Mouse (Mus musculus): ENCODE measurements around the gene Fam167b. TPM values are rescaled to one million over a fixed set of nuclear protein-coding genes. Genes with fewer than 3 reads are reported as not detected.

Fam167b gene
- polyA plus RNA-seq, 1 experiment from 2014 or later, result 0.26 TPM

DNA sequence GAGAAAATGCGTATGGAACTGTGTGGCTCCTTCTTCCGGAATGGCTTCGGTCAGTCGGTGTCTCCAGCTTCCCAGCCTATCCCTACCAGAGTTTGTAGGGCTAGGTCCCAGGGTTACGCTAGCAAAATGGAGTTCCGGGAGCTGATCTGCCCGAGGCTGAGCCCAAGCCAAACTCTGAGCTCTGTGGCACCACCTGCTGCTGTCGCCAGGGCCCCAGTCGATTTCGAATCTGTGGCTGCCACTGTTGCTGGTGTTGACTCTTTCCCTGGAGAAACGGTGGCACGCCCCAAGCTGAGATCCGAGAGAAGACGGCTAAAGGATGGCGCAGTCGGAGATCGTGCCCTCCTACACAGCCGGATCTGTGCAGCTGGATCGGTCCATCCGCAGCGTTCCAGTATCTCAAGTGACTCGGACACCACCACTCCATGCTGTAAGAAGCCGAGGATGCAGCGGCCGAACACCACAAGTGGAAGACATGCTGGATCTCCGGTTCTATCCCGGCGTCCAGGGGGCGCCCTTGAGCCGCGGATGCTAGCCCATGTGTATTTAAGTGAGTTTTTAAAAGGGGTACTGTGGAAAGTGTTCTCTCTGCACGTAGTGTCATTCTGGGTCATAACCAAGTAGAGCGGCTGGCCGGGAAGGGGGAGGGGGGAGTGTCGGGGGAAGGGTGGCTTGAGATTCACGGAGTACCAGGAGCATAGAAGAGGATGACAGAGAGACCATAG is 6.7 kb upstream of the Fam167b start:
- no peak overlapping the region for H3K27ac ChIP-seq (ENCODE audit: low read length)
- 3% methylated on average over 36 of the region's 36 CpGs for WGBS
- peak overlapping the region; percentile 60 for H3K4me2 ChIP-seq (ENCODE audit: low read length)
- H3K36me3 ChIP-seq (ENCODE audit: control insufficient read depth, insufficient read depth, low read length), result no peaks in the 10 kb centered on the region
- H3K27me3 ChIP-seq (ENCODE audit: control insufficient read depth, insufficient read depth, low read depth, low read length), result no peaks in the 10 kb centered on the region
- H3K9ac ChIP-seq (ENCODE audit: low read depth, low read length), result peak overlapping the region; percentile 27; the same call in 1 of the 2 replicates
- H3K9me3 ChIP-seq (replicated peaks; ENCODE audit: control insufficient read depth, low read length, poor library complexity, severe bottlenecking), result no peaks in the 10 kb centered on the region
- H3K4me3 ChIP-seq (ENCODE audit: low read depth, low read length), result peak overlapping the region; percentile 33
- ATAC-seq, result 0 out of 2 replicates have a peak, but pooled peaks have one; percentile 51
- peaks cover 2% of the 10 kb centered on the region; the same call in 1 of the 2 replicates for H3K4me1 ChIP-seq (ENCODE audit: control insufficient read depth, insufficient read depth, low read length)

DNA sequence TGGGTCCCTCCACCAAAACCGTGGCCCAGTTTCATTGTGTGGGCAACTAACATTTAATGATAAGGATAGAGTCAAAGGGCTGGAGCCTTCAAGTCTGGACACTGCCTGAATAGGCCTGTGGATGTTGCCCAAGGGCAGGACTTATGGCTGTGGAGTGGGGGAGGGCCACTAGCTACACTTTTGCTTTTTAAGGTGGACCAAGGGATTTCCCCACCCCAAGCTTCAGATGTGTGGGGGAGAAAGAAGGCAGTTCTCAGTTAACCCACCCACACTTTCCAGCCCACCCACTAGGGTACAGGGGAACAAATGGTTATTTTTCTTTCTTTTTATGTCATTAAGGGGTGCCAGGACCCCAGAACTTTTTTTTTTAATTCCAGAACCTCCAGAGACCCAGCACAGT is 6.0 kb upstream of the Fam167b start:
- Histone ChIP-seq H3K9ac (ENCODE audit: low read depth, low read length) (no peak overlapping the region), H3K36me3 (ENCODE audit: control insufficient read depth, insufficient read depth, low read length) (no peaks in the 10 kb centered on the region), H3K4me3 (ENCODE audit: low read depth, low read length) (no peak overlapping the region), H3K9me3 (replicated peaks; ENCODE audit: control insufficient read depth, low read length, poor library complexity, severe bottlenecking) (no peaks in the 10 kb centered on the region), H3K27me3 (ENCODE audit: control insufficient read depth, insufficient read depth, low read depth, low read length) (no peaks in the 10 kb centered on the region), H3K4me2 (ENCODE audit: low read length) (no peak overlapping the region), H3K4me1 (ENCODE audit: control insufficient read depth, insufficient read depth, low read length) (peaks cover 2% of the 10 kb centered on the region; the same call in 1 of the 2 replicates), H3K27ac (ENCODE audit: low read length) (no peak overlapping the region)
- ATAC-seq, result no peak
- 76% methylated on average over 1 of the region's 1 CpGs for WGBS

DNA sequence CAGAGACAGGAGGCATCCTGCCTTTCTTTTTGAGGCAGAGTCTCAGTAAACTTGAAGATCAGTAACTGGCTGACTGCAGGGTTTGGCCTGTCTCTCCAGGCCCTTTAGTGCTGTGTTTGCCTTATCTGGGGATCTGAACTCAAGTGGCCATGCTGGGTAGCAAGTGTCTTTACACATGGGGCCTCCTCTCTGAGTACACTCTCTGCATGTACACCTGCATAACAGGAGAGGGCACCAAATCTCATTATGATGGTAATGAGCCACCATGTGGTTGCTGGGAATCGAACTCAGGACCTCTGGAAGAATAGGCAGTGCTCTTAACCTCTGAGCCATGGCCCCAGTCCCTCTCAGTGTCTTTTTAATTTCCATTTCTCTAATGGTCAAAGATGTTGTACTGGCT is 3.9 kb upstream of the Fam167b start:
- WGBS, result 76% methylated on average over 1 of the region's 1 CpGs

DNA sequence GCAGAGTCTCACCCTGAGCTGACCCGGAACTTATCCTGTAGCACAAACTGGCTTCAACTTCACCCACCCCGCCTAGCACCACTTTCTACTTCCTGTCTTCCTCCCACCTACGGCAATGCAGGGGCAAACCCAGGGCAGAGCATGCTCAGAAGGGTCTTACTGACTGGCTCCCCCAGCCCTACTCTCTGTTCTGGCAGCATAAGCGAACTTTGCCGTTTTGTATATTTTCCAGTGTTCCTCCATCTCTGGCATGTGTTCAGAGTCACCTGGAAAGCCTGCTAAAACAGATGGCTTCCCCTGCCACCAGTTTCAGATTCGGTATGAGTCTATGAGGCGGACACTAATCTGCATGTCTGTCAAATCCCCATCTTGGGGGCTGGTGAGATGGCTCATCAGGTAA is 2.0 kb upstream of the Fam167b start:
- Histone ChIP-seq H3K27ac (ENCODE audit: low read length) (no peak overlapping the region), H3K4me3 (ENCODE audit: low read depth, low read length) (no peak overlapping the region), H3K4me2 (ENCODE audit: low read length) (no peak overlapping the region), H3K4me1 (ENCODE audit: control insufficient read depth, insufficient read depth, low read length) (peaks cover 2% of the 10 kb centered on the region; the same call in 1 of the 2 replicates), H3K9me3 (replicated peaks; ENCODE audit: control insufficient read depth, low read length, poor library complexity, severe bottlenecking) (no peaks in the 10 kb centered on the region), H3K36me3 (ENCODE audit: control insufficient read depth, insufficient read depth, low read length) (no peaks in the 10 kb centered on the region), H3K27me3 (ENCODE audit: control insufficient read depth, insufficient read depth, low read depth, low read length) (no peaks in the 10 kb centered on the region), H3K9ac (ENCODE audit: low read depth, low read length) (no peak overlapping the region)
- ATAC-seq, result no peak
- 78% methylated on average over 7 of the region's 7 CpGs for WGBS

More for the DNA sequence above, 3.9 kb upstream of the Fam167b start:
- Histone ChIP-seq H3K36me3 (ENCODE audit: control insufficient read depth, insufficient read depth, low read length) (no peaks in the 10 kb centered on the region), H3K27me3 (ENCODE audit: control insufficient read depth, insufficient read depth, low read depth, low read length) (no peaks in the 10 kb centered on the region), H3K9ac (ENCODE audit: low read depth, low read length) (no peak overlapping the region), H3K4me1 (ENCODE audit: control insufficient read depth, insufficient read depth, low read length) (peaks cover 2% of the 10 kb centered on the region; the same call in 1 of the 2 replicates), H3K4me2 (ENCODE audit: low read length) (no peak overlapping the region), H3K27ac (ENCODE audit: low read length) (no peak overlapping the region), H3K9me3 (replicated peaks; ENCODE audit: control insufficient read depth, low read length, poor library complexity, severe bottlenecking) (no peaks in the 10 kb centered on the region), H3K4me3 (ENCODE audit: low read depth, low read length) (no peak overlapping the region)
- ATAC-seq, result no peak

DNA sequence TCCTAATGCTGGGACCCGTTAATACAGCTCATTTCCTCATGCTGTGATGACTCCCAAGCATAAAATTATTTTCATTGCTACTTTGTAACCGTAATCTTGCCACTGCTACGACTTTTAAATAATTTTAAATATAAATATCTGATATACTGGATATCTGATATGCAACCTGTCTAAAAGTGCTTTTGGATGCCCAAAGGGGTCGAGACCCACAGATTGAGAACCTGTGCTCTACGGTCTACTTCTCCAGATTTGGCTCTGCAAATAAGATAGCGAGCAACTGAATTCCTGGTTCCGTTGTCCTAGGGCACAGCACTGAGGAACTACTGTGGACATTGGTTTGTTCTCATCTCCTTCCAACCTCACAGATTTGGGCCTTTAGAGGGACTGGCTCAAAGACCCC is 661 bp downstream of the Fam167b start:
- Histone ChIP-seq H3K4me2 (ENCODE audit: low read length) (no peak overlapping the region), H3K27ac (ENCODE audit: low read length) (no peak overlapping the region), H3K4me1 (ENCODE audit: control insufficient read depth, insufficient read depth, low read length) (no peaks in the 10 kb centered on the region), H3K27me3 (ENCODE audit: control insufficient read depth, insufficient read depth, low read depth, low read length) (no peaks in the 10 kb centered on the region), H3K36me3 (ENCODE audit: control insufficient read depth, insufficient read depth, low read length) (no peaks in the 10 kb centered on the region), H3K4me3 (ENCODE audit: low read depth, low read length) (no peak overlapping the region), H3K9ac (ENCODE audit: low read depth, low read length) (no peak overlapping the region), H3K9me3 (replicated peaks; ENCODE audit: control insufficient read depth, low read length, poor library complexity, severe bottlenecking) (no peaks in the 10 kb centered on the region)
- WGBS, result 80% methylated on average over 7 of the region's 7 CpGs
- no peak for ATAC-seq

GRCm38 (mm10) chr4:129576863-129577491 is 1.4 kb downstream of the Fam167b start:
- no peak overlapping the region for H3K27ac ChIP-seq (ENCODE audit: low read length)
- H3K36me3 ChIP-seq (ENCODE audit: control insufficient read depth, insufficient read depth, low read length), result no peaks in the 10 kb centered on the region
- peak overlapping the region; percentile 38 for H3K9ac ChIP-seq (ENCODE audit: low read depth, low read length)
- H3K27me3 ChIP-seq (ENCODE audit: control insufficient read depth, insufficient read depth, low read depth, low read length), result no peaks in the 10 kb centered on the region
- no peaks in the 10 kb centered on the region for H3K4me1 ChIP-seq (ENCODE audit: control insufficient read depth, insufficient read depth, low read length)
- no peak overlapping the region for H3K4me3 ChIP-seq (ENCODE audit: low read depth, low read length)
- peak overlapping the region; percentile 24; the same call in 1 of the 2 replicates for H3K4me2 ChIP-seq (ENCODE audit: low read length)
- H3K9me3 ChIP-seq (replicated peaks; ENCODE audit: control insufficient read depth, low read length, poor library complexity, severe bottlenecking), result no peaks in the 10 kb centered on the region
- no peak for ATAC-seq
- WGBS, result 24% methylated on average over 21 of the region's 21 CpGs

- Histone ChIP-seq H3K9me3 (replicated peaks; ENCODE audit: control insufficient read depth, low read length, poor library complexity, severe bottlenecking) (no peaks in the 10 kb centered on the region), H3K4me1 (ENCODE audit: control insufficient read depth, insufficient read depth, low read length) (no peaks in the 10 kb centered on the region), H3K4me3 (ENCODE audit: low read depth, low read length) (no peak overlapping the region), H3K36me3 (ENCODE audit: control insufficient read depth, insufficient read depth, low read length) (no peaks in the 10 kb centered on the region), H3K9ac (ENCODE audit: low read depth, low read length) (no peak overlapping the region), H3K4me2 (ENCODE audit: low read length) (no peak overlapping the region), H3K27me3 (ENCODE audit: control insufficient read depth, insufficient read depth, low read depth, low read length) (no peaks in the 10 kb centered on the region), H3K27ac (ENCODE audit: low read length) (no peak overlapping the region)
- no peak for ATAC-seq
- 65% methylated on average over 7 of the region's 8 CpGs for WGBS
These were observed 3.0 kb downstream of the Fam167b start for GRCm38 (mm10) chr4:129575171-129575844.

DNA sequence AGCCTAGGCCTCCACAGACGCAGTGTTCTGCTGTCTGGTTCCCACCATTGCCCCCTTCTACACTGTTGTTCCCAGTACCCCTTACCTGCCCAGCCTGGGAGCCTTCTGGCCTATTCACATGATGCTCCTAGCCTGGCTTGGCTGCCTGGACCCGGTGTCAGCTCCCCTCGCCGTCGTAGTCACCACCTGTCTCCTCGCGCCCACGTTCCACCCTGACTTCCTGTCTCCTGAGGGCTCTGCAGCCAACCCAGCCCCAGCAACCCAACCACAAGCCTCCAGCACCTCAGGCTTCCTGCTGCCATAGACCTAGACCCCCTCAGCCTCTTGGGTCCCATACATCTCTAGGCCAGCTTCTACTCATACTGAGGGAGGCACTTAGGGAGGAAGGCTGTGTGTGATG is 4.9 kb downstream of the Fam167b start, which contains the start of gene Lck:
Lck (minus strand) TSS at position 212 of the 400 bp plus-strand sequence.
- no peak within 1 kb of the TSS for H3K4me3 ChIP-seq (ENCODE audit: low read depth, low read length)
- H3K9me3 ChIP-seq (replicated peaks; ENCODE audit: control insufficient read depth, low read length, poor library complexity, severe bottlenecking), result no peaks in the 10 kb centered on the region
- H3K9ac ChIP-seq (ENCODE audit: low read depth, low read length), result no peak within 1 kb of the TSS
- H3K36me3 ChIP-seq (ENCODE audit: control insufficient read depth, insufficient read depth, low read length), result no peaks in the 10 kb centered on the region
- no peak for ATAC-seq
- H3K27ac ChIP-seq (ENCODE audit: low read length), result no peak within 1 kb of the TSS
- no peaks in the 10 kb centered on the region for H3K4me1 ChIP-seq (ENCODE audit: control insufficient read depth, insufficient read depth, low read length)
- H3K27me3 ChIP-seq (ENCODE audit: control insufficient read depth, insufficient read depth, low read depth, low read length), result no peaks in the 10 kb centered on the region
- WGBS, result 88% methylated on average over 8 of the region's 8 CpGs
- H3K4me2 ChIP-seq (ENCODE audit: low read length), result no peak within 1 kb of the TSS

GRCm38 (mm10) chr4:129573093-129573370 is 5.3 kb downstream of the Fam167b start:
- Histone ChIP-seq H3K4me2 (ENCODE audit: low read length) (no peak overlapping the region), H3K36me3 (ENCODE audit: control insufficient read depth, insufficient read depth, low read length) (no peaks in the 10 kb centered on the region), H3K9me3 (replicated peaks; ENCODE audit: control insufficient read depth, low read length, poor library complexity, severe bottlenecking) (no peaks in the 10 kb centered on the region), H3K27ac (ENCODE audit: low read length) (no peak overlapping the region), H3K27me3 (ENCODE audit: control insufficient read depth, insufficient read depth, low read depth, low read length) (no peaks in the 10 kb centered on the region), H3K4me3 (ENCODE audit: low read depth, low read length) (no peak overlapping the region), H3K9ac (ENCODE audit: low read depth, low read length) (no peak overlapping the region), H3K4me1 (ENCODE audit: control insufficient read depth, insufficient read depth, low read length) (no peaks in the 10 kb centered on the region)
- 94% methylated on average over 4 of the region's 4 CpGs for WGBS
- no peak for ATAC-seq

Data from midbrain, embryonic 16.5 days (tissue).